Mouse (Mus musculus) cerebellum, postnatal 10 days (tissue): ENCODE data around the gene Ctnnbl1.

Experiments used
- DNase-seq, 2 experiments: peaks; one replicate each; pipeline ENCODE4 v3.0.0; 2021; ENCODE audit warnings: mixed read lengths in 2 of 2

Ctnnbl1 gene

GRCm38 (mm10) chr2:157736854-157737850, at the start of gene Ctnnbl1:
Gene Ctnnbl1, plus strand, starts transcription at chr2:157737401.
- DNase-seq: peak; percentile 100

GRCm38 (mm10) chr2:157687506-157687905, 49.7 kb upstream of the Ctnnbl1 start:
- DNase-seq: no peak

GRCm38 (mm10) chr2:157691266-157692105, 45.7 kb upstream of the Ctnnbl1 start:
- no peak for DNase-seq

- no peak for DNase-seq
Observed at GRCm38 (mm10) chr2:157692365-157692932, 44.8 kb upstream of the Ctnnbl1 start.

GRCm38 (mm10) chr2:157693576-157693975, 43.6 kb upstream of the Ctnnbl1 start:
- no peak for DNase-seq

GRCm38 (mm10) chr2:157696297-157696731, 40.9 kb upstream of the Ctnnbl1 start:
- DNase-seq: peak; percentile 37 to 47

GRCm38 (mm10) chr2:157703155-157703554, 34.0 kb upstream of the Ctnnbl1 start:
- DNase-seq: peak in 1 of 2 experiments; percentile 14

- DNase-seq: peak; percentile 31 to 41
Observed at GRCm38 (mm10) chr2:157704991-157705776, 32.0 kb upstream of the Ctnnbl1 start.

- DNase-seq: no peak
Observed at GRCm38 (mm10) chr2:157705777-157706158, 31.4 kb upstream of the Ctnnbl1 start.

- peak; percentile 83 to 84 for DNase-seq
Observed at GRCm38 (mm10) chr2:157707191-157707923, 29.8 kb upstream of the Ctnnbl1 start.

- DNase-seq: no peak
Observed at GRCm38 (mm10) chr2:157712677-157713076, 24.5 kb upstream of the Ctnnbl1 start.

- DNase-seq: peak; percentile 66 to 77
Observed at GRCm38 (mm10) chr2:157715586-157716191, 21.5 kb upstream of the Ctnnbl1 start.

- DNase-seq: peak; percentile 55 to 57
Observed at GRCm38 (mm10) chr2:157718441-157718840, 18.8 kb upstream of the Ctnnbl1 start.

- peak; percentile 46 to 62 for DNase-seq
Observed at GRCm38 (mm10) chr2:157723883-157724573, 13.2 kb upstream of the Ctnnbl1 start.

GRCm38 (mm10) chr2:157724574-157724914, 12.7 kb upstream of the Ctnnbl1 start:
- peak in 1 of 2 experiments; percentile 53 for DNase-seq

GRCm38 (mm10) chr2:157744619-157745018, 7.4 kb downstream of the Ctnnbl1 start:
- no peak for DNase-seq

GRCm38 (mm10) chr2:157745735-157746134, 8.5 kb downstream of the Ctnnbl1 start:
- DNase-seq: no peak

GRCm38 (mm10) chr2:157746558-157746957, 9.4 kb downstream of the Ctnnbl1 start:
- DNase-seq: no peak

GRCm38 (mm10) chr2:157747989-157748388, 10.8 kb downstream of the Ctnnbl1 start:
- DNase-seq: no peak

- DNase-seq: peak; percentile 32 to 35
Observed at GRCm38 (mm10) chr2:157750481-157750880, 13.3 kb downstream of the Ctnnbl1 start.
